Mouse (Mus musculus): ENCODE data around the gene Chst1. TPM values are rescaled to one million over a fixed set of nuclear protein-coding genes. Genes with fewer than 3 reads are reported as not detected.
A peak's percentile ranks its signal among the peaks of the same experiment; 100 is the strongest.

Chst1 gene
- polyA plus RNA-seq (2012; rRNA removed), result 235 and 243 TPM in 2 replicates

GRCm38 (mm10) chr2:92599487-92600347 lies at the start of gene Chst1:
Gene Chst1, plus strand, starts transcription at chr2:92599707.
- H3K4me3 ChIP-seq (ENCODE audit: insufficient read depth, low read length), result peak within 1 kb of the TSS; percentile 91
- peak; percentile 91 for TF ChIP-seq POLR2A (IDR thresholded peaks at IDR 0.05; ENCODE audit: extremely low read depth, insufficient read depth, low read length)
- TF ChIP-seq CTCF (IDR thresholded peaks at IDR 0.05; ENCODE audit: extremely low read depth, insufficient read depth, low read length), result no peak
- H3K27ac ChIP-seq (ENCODE audit: insufficient read depth, low read length), result peak within 1 kb of the TSS; percentile 96
- H3K4me1 ChIP-seq (ENCODE audit: control insufficient read depth, insufficient read depth, low read length), result no peaks in the 10 kb centered on the region

GRCm38 (mm10) chr2:92550051-92550450 lies 49.5 kb upstream of the Chst1 start:
- Histone ChIP-seq H3K27ac (ENCODE audit: insufficient read depth, low read length) (no peak overlapping the region), H3K4me1 (ENCODE audit: control insufficient read depth, insufficient read depth, low read length) (peaks cover 3% of the 10 kb centered on the region; the same call in 1 of the 2 replicates), H3K4me3 (ENCODE audit: insufficient read depth, low read length) (no peak overlapping the region)
- TF ChIP-seq POLR2A (IDR thresholded peaks at IDR 0.05; ENCODE audit: extremely low read depth, insufficient read depth, low read length) (no peak), CTCF (IDR thresholded peaks at IDR 0.05; ENCODE audit: extremely low read depth, insufficient read depth, low read length) (no peak)

- H3K4me1 ChIP-seq (ENCODE audit: control insufficient read depth, insufficient read depth, low read length), result no peaks in the 10 kb centered on the region
- TF ChIP-seq CTCF (IDR thresholded peaks at IDR 0.05; ENCODE audit: extremely low read depth, insufficient read depth, low read length) (no peak), POLR2A (IDR thresholded peaks at IDR 0.05; ENCODE audit: extremely low read depth, insufficient read depth, low read length) (no peak)
These were observed 45.0 kb upstream of the Chst1 start for GRCm38 (mm10) chr2:92554536-92554935.

GRCm38 (mm10) chr2:92562930-92563329 lies 36.6 kb upstream of the Chst1 start:
- H3K4me3 ChIP-seq (ENCODE audit: insufficient read depth, low read length), result no peak overlapping the region
- no peak overlapping the region for H3K27ac ChIP-seq (ENCODE audit: insufficient read depth, low read length)
- no peaks in the 10 kb centered on the region for H3K4me1 ChIP-seq (ENCODE audit: control insufficient read depth, insufficient read depth, low read length)
- TF ChIP-seq POLR2A (IDR thresholded peaks at IDR 0.05; ENCODE audit: extremely low read depth, insufficient read depth, low read length) (no peak), CTCF (IDR thresholded peaks at IDR 0.05; ENCODE audit: extremely low read depth, insufficient read depth, low read length) (no peak)

More at GRCm38 (mm10) chr2:92554536-92554935, 45.0 kb upstream of the Chst1 start:
- Histone ChIP-seq H3K4me3 (ENCODE audit: insufficient read depth, low read length) (no peak overlapping the region), H3K27ac (ENCODE audit: insufficient read depth, low read length) (no peak overlapping the region)

- Histone ChIP-seq H3K4me1 (ENCODE audit: control insufficient read depth, insufficient read depth, low read length) (no peaks in the 10 kb centered on the region), H3K4me3 (ENCODE audit: insufficient read depth, low read length) (no peak overlapping the region), H3K27ac (ENCODE audit: insufficient read depth, low read length) (no peak overlapping the region)
- TF ChIP-seq CTCF (IDR thresholded peaks at IDR 0.05; ENCODE audit: extremely low read depth, insufficient read depth, low read length) (no peak), POLR2A (IDR thresholded peaks at IDR 0.05; ENCODE audit: extremely low read depth, insufficient read depth, low read length) (no peak)
These were observed 28.9 kb upstream of the Chst1 start for GRCm38 (mm10) chr2:92570623-92571022.

- TF ChIP-seq POLR2A (IDR thresholded peaks at IDR 0.05; ENCODE audit: extremely low read depth, insufficient read depth, low read length) (no peak), CTCF (IDR thresholded peaks at IDR 0.05; ENCODE audit: extremely low read depth, insufficient read depth, low read length) (no peak)
- H3K4me3 ChIP-seq (ENCODE audit: insufficient read depth, low read length), result no peak overlapping the region
- no peaks in the 10 kb centered on the region for H3K4me1 ChIP-seq (ENCODE audit: control insufficient read depth, insufficient read depth, low read length)
- no peak overlapping the region for H3K27ac ChIP-seq (ENCODE audit: insufficient read depth, low read length)
These were observed 21.7 kb upstream of the Chst1 start for GRCm38 (mm10) chr2:92577824-92578223.

GRCm38 (mm10) chr2:92581302-92581701 lies 18.2 kb upstream of the Chst1 start:
- no peaks in the 10 kb centered on the region for H3K4me1 ChIP-seq (ENCODE audit: control insufficient read depth, insufficient read depth, low read length)
- no peak overlapping the region for H3K27ac ChIP-seq (ENCODE audit: insufficient read depth, low read length)
- no peak for TF ChIP-seq POLR2A (IDR thresholded peaks at IDR 0.05; ENCODE audit: extremely low read depth, insufficient read depth, low read length)
- TF ChIP-seq CTCF (IDR thresholded peaks at IDR 0.05; ENCODE audit: extremely low read depth, insufficient read depth, low read length), result no peak
- no peak overlapping the region for H3K4me3 ChIP-seq (ENCODE audit: insufficient read depth, low read length)

GRCm38 (mm10) chr2:92582596-92582995 lies 16.9 kb upstream of the Chst1 start:
- H3K27ac ChIP-seq (ENCODE audit: insufficient read depth, low read length), result no peak overlapping the region
- no peaks in the 10 kb centered on the region for H3K4me1 ChIP-seq (ENCODE audit: control insufficient read depth, insufficient read depth, low read length)
- H3K4me3 ChIP-seq (ENCODE audit: insufficient read depth, low read length), result no peak overlapping the region
- TF ChIP-seq CTCF (IDR thresholded peaks at IDR 0.05; ENCODE audit: extremely low read depth, insufficient read depth, low read length) (no peak), POLR2A (IDR thresholded peaks at IDR 0.05; ENCODE audit: extremely low read depth, insufficient read depth, low read length) (no peak)

- H3K4me1 ChIP-seq (ENCODE audit: control insufficient read depth, insufficient read depth, low read length), result no peaks in the 10 kb centered on the region
- no peak for TF ChIP-seq POLR2A (IDR thresholded peaks at IDR 0.05; ENCODE audit: extremely low read depth, insufficient read depth, low read length)
- no peak for TF ChIP-seq CTCF (IDR thresholded peaks at IDR 0.05; ENCODE audit: extremely low read depth, insufficient read depth, low read length)
- no peak overlapping the region for H3K27ac ChIP-seq (ENCODE audit: insufficient read depth, low read length)
- H3K4me3 ChIP-seq (ENCODE audit: insufficient read depth, low read length), result no peak overlapping the region
These were observed 11.7 kb upstream of the Chst1 start for GRCm38 (mm10) chr2:92587806-92588205.

Data from cortical plate, adult 2 months (tissue).